In the genomic region with DNA sequence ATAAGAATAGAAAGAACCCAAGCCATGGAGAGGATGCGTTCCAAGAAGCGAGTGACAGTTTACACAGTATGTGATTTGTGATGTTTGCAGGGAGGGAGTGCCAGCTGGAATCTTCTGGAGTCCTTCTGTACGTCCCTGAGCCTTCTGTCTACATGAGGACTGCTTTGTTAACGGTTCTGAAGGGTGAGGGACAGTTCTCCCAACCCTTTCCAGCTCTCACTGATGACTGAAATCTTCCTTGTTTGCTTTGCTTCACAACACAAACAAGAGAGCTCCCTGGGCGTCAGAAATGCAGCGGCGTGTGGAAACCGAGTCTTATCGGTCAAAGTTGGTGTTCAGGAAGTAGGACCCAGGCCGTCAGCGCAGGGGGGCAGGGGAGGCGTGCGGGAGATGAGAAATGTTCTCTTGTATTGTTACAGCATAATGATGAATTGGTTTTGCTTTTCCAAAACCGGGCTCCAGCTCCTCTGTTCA, we compare ENCODE assay signal across 9 mouse cellular contexts.
DNase-seq lines count a peak whose midpoint lies in the region; ATAC-seq and TF ChIP-seq lines count a peak whose summit lies in the region.
"Had no signal": no experiment of that assay in that cellular context is flagged by ENCODE, and none has a peak within 500 bp of the region (broad histone marks: within the 10 kb centered on the region; RNA-seq: fewer than 3 reads in every experiment).

No protein-coding gene starts in this region.

- H3K4me1 ChIP-seq in heart, embryonic 10.5 days, result 0 out of 2 replicates have a peak, but pooled peaks cover 5% of the 10 kb centered on the region
- no peaks in the 10 kb centered on the region for H3K4me1 ChIP-seq in heart, adult 2 months (ENCODE audit: control insufficient read depth, insufficient read depth, low read length)
- H3K4me1 ChIP-seq in hindbrain, embryonic 12.5 days, result peaks cover 10% of the 10 kb centered on the region

- H3K4me2 ChIP-seq in hindbrain, embryonic 12.5 days (replicated peaks), result peak overlapping the region; percentile 25; the same call in 1 of the 2 replicates

- no peak for TF ChIP-seq EP300 in heart, adult 2 months (IDR thresholded peaks at IDR 0.05; ENCODE audit: insufficient read depth, low read depth, low read length)

- intact Hi-C loops in heart, adult 2 months (cut with DNase I), result no loop called here
- intact Hi-C loops in left cerebral cortex, adult 2 months (cut with DNase I), result no loop called here

- no peaks in the 10 kb centered on the region for H3K36me3 ChIP-seq in heart, embryonic 10.5 days
- no peaks in the 10 kb centered on the region for H3K36me3 ChIP-seq in heart, adult 2 months (ENCODE audit: control insufficient read depth, insufficient read depth, low read length)
- no peaks in the 10 kb centered on the region for H3K36me3 ChIP-seq in hindbrain, embryonic 12.5 days
- H3K36me3 ChIP-seq: limb, embryonic 10.5 days had no signal

- no peak overlapping the region for H3K9ac ChIP-seq in heart, adult 2 months (ENCODE audit: low read depth, low read length)
- no peak overlapping the region for H3K9ac ChIP-seq in hindbrain, embryonic 12.5 days

- ATAC-seq in hindbrain, embryonic 12.5 days (ENCODE audit: low FRiP score), result peak; percentile 38; the same call in 1 of the 2 replicates

- WGBS in heart, embryonic 10.5 days, result 59% methylated on average over 14 of the region's 14 CpGs
- 35% methylated on average over 14 of the region's 14 CpGs for WGBS in heart, adult 2 months
- 37% methylated on average over 14 of the region's 14 CpGs for WGBS in hindbrain, embryonic 12.5 days

- no peak overlapping the region; the same call in 1 of the 2 replicates for H3K4me3 ChIP-seq in heart, embryonic 10.5 days
- no peak overlapping the region for H3K4me3 ChIP-seq in heart, adult 2 months
- H3K4me3 ChIP-seq in hindbrain, embryonic 12.5 days, result no peak overlapping the region
- H3K4me3 ChIP-seq in left cerebral cortex, adult 2 months, result no peak overlapping the region
- H3K4me3 ChIP-seq: limb, embryonic 10.5 days had no signal

- no peak for TF ChIP-seq POLR2A in heart, adult 2 months (IDR thresholded peaks at IDR 0.05; ENCODE audit: insufficient read depth, low read depth, low read length)

- no peaks in the 10 kb centered on the region for H3K27me3 ChIP-seq in heart, embryonic 10.5 days (ENCODE audit: insufficient read depth, poor library complexity, severe bottlenecking)
- no peaks in the 10 kb centered on the region for H3K27me3 ChIP-seq in heart, adult 2 months (ENCODE audit: control insufficient read depth, insufficient read depth, low read length)
- no peaks in the 10 kb centered on the region for H3K27me3 ChIP-seq in hindbrain, embryonic 12.5 days

- no peaks in the 10 kb centered on the region for H3K9me3 ChIP-seq in heart, embryonic 10.5 days
- no peaks in the 10 kb centered on the region for H3K9me3 ChIP-seq in hindbrain, embryonic 12.5 days (replicated peaks)
- H3K9me3 ChIP-seq: limb, embryonic 10.5 days had no signal

- no peak overlapping the region for H3K27ac ChIP-seq in heart, embryonic 10.5 days
- no peak overlapping the region for H3K27ac ChIP-seq in heart, adult 2 months
- peak overlapping the region; percentile 64 for H3K27ac ChIP-seq in hindbrain, embryonic 12.5 days
- H3K27ac ChIP-seq in left cerebral cortex, adult 2 months, result no peak overlapping the region
- H3K27ac ChIP-seq: limb, embryonic 10.5 days had no signal

- TF ChIP-seq CTCF in heart, adult 2 months (IDR thresholded peaks at IDR 0.05), result no peak
- TF ChIP-seq CTCF in left cerebral cortex, adult 2 months (IDR thresholded peaks at IDR 0.05), result no peak

- DNase-seq in heart, embryonic 10.5 days (ENCODE audit: low spot score), result peak; percentile 73
- no peak for DNase-seq in heart, adult 2 months
- DNase-seq in layer of hippocampus, postnatal 14 days (ENCODE audit: low spot score in 2 of 2), result peak; percentile 19 to 41
- no peak for DNase-seq in layer of hippocampus, postnatal 25 days (ENCODE audit: extremely low spot score in 1 of 2, low spot score in 1 of 2)
- peak; percentile 35 for DNase-seq in lung, postnatal 25 days (ENCODE audit: low spot score)
- DNase-seq in left cerebral cortex, adult 2 months (ENCODE audit: extremely low spot score in 1 of 2, low spot score in 2 of 2), result no peak
- DNase-seq in spleen, postnatal 10 days (ENCODE audit: low spot score in 2 of 2), result no peak

- no peaks in the 10 kb centered on the region for H3K79me2 ChIP-seq in heart, adult 2 months (replicated peaks; ENCODE audit: control insufficient read depth, insufficient read depth, low read length)

Comparison
In these comparisons a context has a peak if more than half of its experiments do, and no peak if none do; other contexts are left out.
1. DNase-seq: peak in heart, embryonic 10.5 days (single experiment), layer of hippocampus, postnatal 14 days (2 of 2) and lung, postnatal 25 days (single experiment); none in heart, adult 2 months (0 of 2), layer of hippocampus, postnatal 25 days (0 of 2), left cerebral cortex, adult 2 months (0 of 2) and spleen, postnatal 10 days (0 of 2).